Mouse (Mus musculus) forebrain, embryonic 11.5 days (tissue): ENCODE measurements around the gene Gpx4. TPM values are rescaled to one million over a fixed set of nuclear protein-coding genes. Genes with fewer than 3 reads are reported as not detected.

Experiments used
- ATAC-seq: fragments of 200-750 bp; cut with Nextera tagmentation; replicated peaks from 2 replicates; pipeline ENCODE4 v1.8.0; 2017; ENCODE audit warnings: moderate TSS enrichment; ENCODE audit not compliant: low FRiP score
- DNase-seq: peaks from one replicate; pipeline ENCODE4 v3.0.0-alpha.2; 2017; ENCODE audit warnings: low spot score
- H3K27ac ChIP-seq: fragments of 300-500 bp; sonication (generic); 2 replicates; pipeline ENCODE4 v1.5.1; 2014; ENCODE audit warnings: low read depth, low read length
- H3K27me3 ChIP-seq: fragments of 300-500 bp; sonication (generic); 2 replicates; pipeline ENCODE4 v1.6.1; 2014; ENCODE audit warnings: mild to moderate bottlenecking, low read length, mixed read lengths; ENCODE audit not compliant: control insufficient read depth, insufficient read depth
- H3K36me3 ChIP-seq: fragments of 300-500 bp; sonication (generic); 2 replicates; pipeline ENCODE4 v1.6.1; 2014; ENCODE audit warnings: mild to moderate bottlenecking, low read length, moderate library complexity, mixed read lengths; ENCODE audit not compliant: control insufficient read depth, insufficient read depth
- H3K4me1 ChIP-seq: fragments of 300-500 bp; sonication (generic); replicated peaks from 2 replicates; pipeline ENCODE4 v1.6.1; 2014; ENCODE audit warnings: low read length, mixed read lengths; ENCODE audit not compliant: control insufficient read depth, insufficient read depth
- H3K4me2 ChIP-seq: fragments of 300-500 bp; sonication (generic); 2 replicates; pipeline ENCODE4 v1.6.1; 2014; ENCODE audit warnings: low read depth, mild to moderate bottlenecking, low read length, moderate library complexity, mixed read lengths; ENCODE audit not compliant: severe bottlenecking
- H3K4me3 ChIP-seq: fragments of 300-500 bp; sonication (generic); 2 replicates; pipeline ENCODE4 v1.5.1; 2014; ENCODE audit warnings: low read depth, low read length
- H3K9ac ChIP-seq: fragments of 300-500 bp; sonication (generic); 2 replicates; pipeline ENCODE4 v1.6.1; 2014; ENCODE audit warnings: low read length
- H3K9me3 ChIP-seq: fragments of 300-500 bp; sonication (generic); 2 replicates; pipeline ENCODE4 v1.6.1; 2016; ENCODE audit warnings: low read length, mixed read lengths; ENCODE audit not compliant: control insufficient read depth
- WGBS: fragments of 180-500 bp; shearing (Covaris S2); extraction: QIAGEN DNeasy Blood & Tissue Kit; methylation state at CpG from one replicate; pipeline ENCODE4 v1.1.7; 2014; 5-methylcytosine and 5-hydroxymethylcytosine counted together
- polyA plus RNA-seq: library from polyadenylated mRNA; unstranded; fragments of >200 nt; fragmentation: Nextera tagmentation; extraction: Ambion mirVana; gene quantifications from 2 replicates; pipeline ENCODE4 v1.2.1, GENCODE M21; 2014

Gpx4 gene
- polyA plus RNA-seq, 1 experiment from 2014 or later: 516 TPM

GRCm38 (mm10) chr10:80014484-80015290 lies 32.3 kb upstream of the Gpx4 start:
- peaks cover 2% of the 10 kb centered on the region; the same call in 1 of the 2 replicates for H3K4me1 ChIP-seq
- WGBS: 24% methylated on average over 28 of the region's 28 CpGs

GRCm38 (mm10) chr10:80015583-80015982 lies 31.4 kb upstream of the Gpx4 start:
- H3K27me3 ChIP-seq: peaks cover 33% of the 10 kb centered on the region
- H3K4me2 ChIP-seq: no peak overlapping the region
- H3K4me1 ChIP-seq: peaks cover 5% of the 10 kb centered on the region; the same call in 1 of the 2 replicates
- ATAC-seq (no peak), DNase-seq (no peak)
- H3K9ac ChIP-seq: no peak overlapping the region
- no peak overlapping the region for H3K4me3 ChIP-seq
- H3K27ac ChIP-seq: no peak overlapping the region
- 83% methylated on average over 10 of the region's 10 CpGs for WGBS
- H3K36me3 ChIP-seq: no peaks in the 10 kb centered on the region
- H3K9me3 ChIP-seq: peaks cover 6% of the 10 kb centered on the region; the same call in 1 of the 2 replicates

More at GRCm38 (mm10) chr10:80014484-80015290, 32.3 kb upstream of the Gpx4 start:
- DNase-seq (no peak), ATAC-seq (no peak)
- Histone ChIP-seq H3K27ac (no peak overlapping the region), H3K27me3 (peaks cover 33% of the 10 kb centered on the region), H3K9ac (no peak overlapping the region), H3K36me3 (no peaks in the 10 kb centered on the region), H3K9me3 (peaks cover 8% of the 10 kb centered on the region; the same call in 1 of the 2 replicates), H3K4me3 (no peak overlapping the region), H3K4me2 (no peak overlapping the region)

- H3K4me2 ChIP-seq: no peak within 1 kb of the TSS
- H3K27ac ChIP-seq: no peak within 1 kb of the TSS
- peaks cover 5% of the 10 kb centered on the region; the same call in 1 of the 2 replicates for H3K4me1 ChIP-seq
- no peaks in the 10 kb centered on the region for H3K9me3 ChIP-seq
- no peak within 1 kb of the TSS for H3K9ac ChIP-seq
- H3K4me3 ChIP-seq: no peak within 1 kb of the TSS
- no peaks in the 10 kb centered on the region for H3K36me3 ChIP-seq
- peaks cover 33% of the 10 kb centered on the region for H3K27me3 ChIP-seq
- WGBS: 73% methylated on average over 11 of the region's 11 CpGs
- ATAC-seq: no peak
- DNase-seq: no peak
These were observed 30.5 kb upstream of the Gpx4 start, which contains the start of gene Arhgap45 for GRCm38 (mm10) chr10:80016511-80016910. Gene Arhgap45, plus strand, starts transcription at chr10:80016653.

- Histone ChIP-seq H3K4me2 (no peak overlapping the region), H3K9ac (no peak overlapping the region), H3K4me1 (peaks cover 5% of the 10 kb centered on the region; the same call in 1 of the 2 replicates), H3K27me3 (peaks cover 33% of the 10 kb centered on the region), H3K4me3 (no peak overlapping the region), H3K9me3 (no peaks in the 10 kb centered on the region), H3K27ac (no peak overlapping the region), H3K36me3 (no peaks in the 10 kb centered on the region)
- WGBS: 88% methylated on average over 10 of the region's 10 CpGs
- DNase-seq (no peak), ATAC-seq (no peak)
These were observed 30.0 kb upstream of the Gpx4 start for GRCm38 (mm10) chr10:80016931-80017330.

- ATAC-seq (no peak), DNase-seq (no peak)
- WGBS: 81% methylated on average over 3 of the region's 3 CpGs
- Histone ChIP-seq H3K9ac (no peak overlapping the region), H3K27ac (no peak overlapping the region), H3K4me3 (no peak overlapping the region), H3K9me3 (no peaks in the 10 kb centered on the region), H3K27me3 (peaks cover 30% of the 10 kb centered on the region), H3K4me2 (no peak overlapping the region), H3K4me1 (peaks cover 5% of the 10 kb centered on the region; the same call in 1 of the 2 replicates), H3K36me3 (no peaks in the 10 kb centered on the region)
These were observed 29.6 kb upstream of the Gpx4 start for GRCm38 (mm10) chr10:80017361-80017760.

- Histone ChIP-seq H3K9me3 (no peaks in the 10 kb centered on the region), H3K27me3 (peaks cover 30% of the 10 kb centered on the region), H3K36me3 (no peaks in the 10 kb centered on the region), H3K9ac (no peak overlapping the region), H3K27ac (no peak overlapping the region), H3K4me1 (peaks cover 5% of the 10 kb centered on the region; the same call in 1 of the 2 replicates), H3K4me2 (no peak overlapping the region), H3K4me3 (no peak overlapping the region)
- WGBS: 86% methylated on average over 14 of the region's 14 CpGs
- DNase-seq (no peak), ATAC-seq (no peak)
These were observed 29.2 kb upstream of the Gpx4 start for GRCm38 (mm10) chr10:80017771-80018170.

- Histone ChIP-seq H3K9me3 (no peaks in the 10 kb centered on the region), H3K27me3 (peaks cover 19% of the 10 kb centered on the region), H3K9ac (peak overlapping the region; percentile 2; the same call in 1 of the 2 replicates), H3K27ac (no peak overlapping the region), H3K4me2 (no peak overlapping the region), H3K4me1 (peaks cover 5% of the 10 kb centered on the region; the same call in 1 of the 2 replicates), H3K36me3 (no peaks in the 10 kb centered on the region), H3K4me3 (no peak overlapping the region)
- 0 out of 2 replicates have a peak, but pooled peaks have one; percentile 38 for ATAC-seq
- WGBS: 6% methylated on average over 15 of the region's 15 CpGs
- no peak for DNase-seq
These were observed 28.1 kb upstream of the Gpx4 start for GRCm38 (mm10) chr10:80018739-80019297.

- Histone ChIP-seq H3K9me3 (no peaks in the 10 kb centered on the region), H3K4me1 (peaks cover 5% of the 10 kb centered on the region; the same call in 1 of the 2 replicates), H3K27me3 (peaks cover 11% of the 10 kb centered on the region), H3K4me2 (peak overlapping the region; percentile 40), H3K9ac (peak overlapping the region; percentile 37), H3K36me3 (no peaks in the 10 kb centered on the region), H3K27ac (no peak overlapping the region), H3K4me3 (peak overlapping the region; percentile 21)
- ATAC-seq: peak; percentile 43
- DNase-seq: peak; percentile 70
- WGBS: 3% methylated on average over 20 of the region's 20 CpGs
These were observed 27.4 kb upstream of the Gpx4 start for GRCm38 (mm10) chr10:80019471-80020131.
